Mouse (Mus musculus) kidney, postnatal 14 days (tissue): Measurements from ENCODE around the gene Bbs9.
"Not testable (repeated sequence)": the region's sequence is repeated elsewhere in the genome, so short reads cannot be mapped to it uniquely, and the experiment has no call there.

Source experiments
- DNase-seq: peaks from one replicate; pipeline ENCODE4 v3.0.0; 2022; ENCODE audit warnings: mixed read lengths

Bbs9 gene

DNA sequence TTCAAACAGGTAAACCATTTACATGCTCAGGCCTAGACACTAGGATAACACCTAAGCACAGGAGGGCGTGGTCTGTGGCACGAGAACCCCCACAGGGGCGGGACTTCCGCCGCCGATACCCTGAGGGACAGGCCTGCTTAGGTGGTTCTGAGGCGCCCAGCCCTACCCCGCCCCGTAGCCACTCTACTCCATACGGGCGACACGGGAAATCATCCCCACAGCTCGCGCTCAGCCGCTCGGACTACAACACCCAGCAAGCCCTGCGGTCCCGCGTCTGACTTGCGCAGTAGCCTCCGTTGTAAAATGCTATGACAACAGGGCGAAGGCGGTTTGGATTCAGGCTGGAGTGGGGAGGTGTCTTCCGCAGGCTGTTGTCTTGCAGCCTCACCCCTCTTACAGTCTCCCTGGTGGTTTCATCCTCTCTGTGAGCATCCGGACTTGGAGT is at the start of gene Bbs9:
Bbs9 (plus strand) TSS at position 292 of the 445 bp plus-strand sequence.
- peak; percentile 95 for DNase-seq

DNA sequence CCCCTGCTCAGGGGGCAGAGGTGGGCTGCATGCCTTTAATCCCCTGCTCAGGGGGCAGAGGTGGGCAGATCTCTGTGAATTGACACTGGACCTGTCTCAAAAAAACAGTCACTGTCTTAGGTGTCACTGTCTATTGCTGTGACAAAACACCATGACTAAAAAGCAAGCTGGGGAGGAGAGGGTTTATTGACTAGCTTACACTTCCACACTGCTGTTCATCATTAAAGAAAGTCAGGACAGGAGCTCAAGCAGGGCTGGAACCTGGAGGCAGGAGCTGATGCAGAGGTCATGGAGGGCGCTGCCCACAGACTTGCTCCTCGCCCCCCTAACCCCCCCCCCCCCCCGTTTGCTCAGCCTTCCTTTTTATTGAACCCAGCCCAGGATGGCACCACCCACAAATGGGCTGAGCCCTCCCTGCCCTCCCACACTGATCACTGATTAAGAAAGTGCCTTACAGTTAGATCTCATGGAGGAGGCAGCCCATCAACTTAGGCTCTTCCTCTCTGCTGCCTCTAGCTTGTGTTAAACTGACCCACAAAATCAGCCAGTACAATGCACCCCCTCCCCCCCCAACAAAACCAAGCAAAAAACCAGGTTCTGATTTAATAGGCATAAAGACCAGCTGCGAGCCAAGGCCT is 47.4 kb upstream of the Bbs9 start:
- no peak for DNase-seq

- no peak for DNase-seq
Measured at GRCm38 (mm10) chr9:22428666-22429410, 46.7 kb upstream of the Bbs9 start.

DNA sequence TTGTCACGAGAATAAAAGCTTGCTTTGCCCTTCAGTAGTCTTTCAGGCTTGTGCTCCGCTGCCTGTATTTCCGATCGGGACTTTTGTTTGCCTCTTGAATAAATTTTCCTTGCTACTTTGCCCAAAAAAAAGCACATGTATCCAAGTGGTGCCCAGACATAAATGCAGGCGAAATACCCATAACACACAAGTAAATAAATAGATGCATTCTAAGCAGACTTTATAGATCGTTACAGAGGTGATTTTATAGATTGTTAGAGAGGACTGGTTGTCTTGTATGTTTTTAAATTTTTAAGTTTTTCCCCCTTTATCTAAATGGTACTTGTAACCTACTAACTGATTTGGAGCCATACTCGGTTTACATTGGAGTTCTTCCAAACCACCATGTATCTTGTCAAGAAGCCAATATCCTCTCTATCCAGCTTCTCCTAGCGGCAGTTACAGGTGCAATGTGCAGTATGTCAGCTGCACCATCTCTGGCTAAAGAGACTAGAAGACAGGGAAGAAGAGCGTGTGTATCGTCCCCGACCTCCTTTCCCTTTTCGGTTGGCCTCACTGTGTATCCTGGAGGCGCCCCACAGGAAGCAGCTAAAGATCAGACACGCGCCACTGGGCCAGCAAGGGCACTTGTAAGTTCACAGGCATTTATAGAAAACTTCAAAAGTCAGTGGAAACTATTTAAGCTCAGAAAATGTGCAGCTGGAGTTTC is 45.8 kb upstream of the Bbs9 start:
- DNase-seq: peak; percentile 41

- peak; percentile 16 for DNase-seq
Measured at GRCm38 (mm10) chr9:22430315-22430840, 45.1 kb upstream of the Bbs9 start.

DNA sequence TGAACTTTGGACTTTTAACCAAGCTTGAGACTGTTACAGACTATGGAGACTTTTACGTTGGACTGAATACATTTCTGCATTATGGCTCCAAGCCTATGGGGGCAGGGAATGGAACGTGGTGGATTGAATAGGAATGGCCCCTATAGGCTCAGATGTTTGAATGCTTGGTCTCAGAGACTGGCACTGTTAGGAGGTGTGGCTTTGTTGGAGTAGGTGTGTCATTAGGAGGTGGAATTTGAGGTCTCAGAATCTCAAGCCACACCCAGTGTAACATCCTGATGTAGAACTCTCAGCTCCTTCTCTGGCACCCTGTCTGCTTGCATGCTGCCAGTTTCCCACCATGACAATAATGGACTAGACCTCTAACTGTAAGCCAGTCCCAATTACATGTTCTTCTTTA is 42.3 kb upstream of the Bbs9 start:
- no peak for DNase-seq

DNA sequence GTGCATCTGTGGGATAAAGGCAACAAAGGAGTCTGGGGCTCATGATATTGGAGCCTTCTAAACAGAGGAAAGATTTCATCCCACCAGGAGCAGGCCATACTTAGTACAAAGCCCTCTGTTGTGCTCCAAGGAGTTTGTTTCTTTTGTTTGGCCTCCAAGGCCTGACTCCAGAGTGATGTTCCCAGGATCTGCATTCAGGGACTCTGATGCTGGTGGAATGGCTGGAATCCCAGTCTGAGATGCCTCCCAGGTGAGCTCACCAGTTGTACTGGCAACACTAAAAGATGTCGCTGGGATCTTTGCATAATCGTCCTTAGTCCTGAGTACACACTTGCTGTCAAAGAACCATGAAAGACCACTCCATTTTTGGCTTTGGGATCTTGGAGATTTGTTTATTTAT is 41.4 kb upstream of the Bbs9 start:
- no peak for DNase-seq

- DNase-seq: no peak
Measured at GRCm38 (mm10) chr9:22438826-22439225, 36.7 kb upstream of the Bbs9 start.

- DNase-seq: no peak
Measured at GRCm38 (mm10) chr9:22443157-22443556, 32.4 kb upstream of the Bbs9 start.

- no peak for DNase-seq
Measured at GRCm38 (mm10) chr9:22445123-22445522, 30.4 kb upstream of the Bbs9 start.

DNA sequence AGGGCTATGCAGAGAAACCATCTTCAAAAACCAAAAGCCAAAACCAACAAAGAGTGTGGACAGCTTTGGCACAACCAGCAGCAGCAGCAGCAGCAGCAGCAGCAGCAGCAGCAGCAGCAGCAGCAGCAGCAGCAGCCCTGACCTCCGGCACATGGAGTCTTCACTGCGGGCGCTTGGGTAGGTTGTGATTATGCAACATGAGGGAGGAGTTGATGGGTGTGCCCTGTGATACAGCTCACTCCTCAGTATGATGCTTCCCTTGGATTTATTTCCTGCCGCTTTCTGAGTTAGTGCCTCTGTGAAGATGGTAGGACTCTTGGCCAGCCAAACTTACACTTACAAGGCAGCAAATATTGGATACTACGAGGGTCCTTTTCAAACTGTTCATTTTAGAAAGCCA is 28.3 kb upstream of the Bbs9 start:
- no peak for DNase-seq

GRCm38 (mm10) chr9:22448420-22448819 is 27.1 kb upstream of the Bbs9 start:
- DNase-seq: no peak

DNA sequence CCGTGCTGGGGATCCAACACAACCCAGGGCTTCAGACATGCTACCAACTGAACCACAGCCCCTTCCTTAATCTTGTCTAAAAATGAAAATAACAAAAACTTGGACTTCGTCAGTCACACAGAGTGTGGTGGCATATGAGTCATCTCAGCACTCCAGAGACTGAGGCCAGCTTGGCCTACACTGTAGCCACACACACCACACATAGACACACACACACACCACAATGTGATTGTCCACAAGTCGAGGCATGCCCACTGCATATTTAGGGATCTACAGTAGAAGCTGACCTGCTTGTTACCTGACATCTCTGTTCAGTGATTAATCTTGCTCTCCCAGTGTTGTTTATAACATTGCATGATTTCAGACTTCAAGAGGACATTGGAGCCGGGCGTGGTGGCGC is 26.3 kb upstream of the Bbs9 start:
- DNase-seq: no peak

GRCm38 (mm10) chr9:22452697-22453096 is 22.8 kb upstream of the Bbs9 start:
- no peak for DNase-seq

DNA sequence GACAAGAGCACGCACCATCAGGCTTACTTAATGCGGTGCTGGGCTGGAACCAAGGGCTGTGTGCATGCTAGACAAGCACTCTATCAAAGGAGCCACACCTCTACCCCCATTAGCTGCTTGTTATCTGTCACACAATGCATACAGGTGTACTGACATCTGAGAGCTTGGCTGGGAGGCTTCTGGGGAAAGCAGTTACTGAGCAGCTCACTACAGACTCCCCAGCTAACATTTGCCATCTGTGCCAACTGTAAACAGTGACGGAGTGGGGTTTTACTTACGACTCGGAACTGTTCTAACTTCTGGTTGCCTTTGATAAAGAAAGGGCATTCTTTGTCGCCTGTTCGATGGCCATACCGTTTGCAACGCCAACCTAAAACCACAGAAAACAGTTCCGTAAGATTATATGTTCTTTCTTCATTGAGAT is 22.0 kb upstream of the Bbs9 start:
- DNase-seq: no peak

- not testable (repeated sequence) for DNase-seq
Measured at GRCm38 (mm10) chr9:22453990-22454389, 21.5 kb upstream of the Bbs9 start, which contains the start of gene Gm17545. TSS of gene Gm17545 (plus strand) at chr9:22454290.

DNA sequence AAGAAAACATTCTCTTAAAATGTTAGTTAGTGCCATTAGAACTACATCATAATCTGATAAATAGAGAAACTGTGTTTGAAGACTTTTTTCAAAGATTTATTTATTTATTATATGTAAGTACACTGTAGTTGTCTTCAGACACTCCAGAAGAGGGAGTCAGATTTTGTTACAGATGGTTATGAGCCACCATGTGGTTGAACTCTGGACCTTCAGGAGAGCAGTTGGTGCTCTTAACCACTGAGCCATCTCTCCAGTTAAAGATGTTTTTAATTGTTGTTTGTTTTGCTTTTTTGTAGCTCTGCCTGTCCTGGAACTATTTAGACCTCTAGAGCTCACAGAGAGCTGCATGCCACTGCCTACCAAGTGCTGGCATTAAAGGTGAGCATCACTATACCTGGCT is 20.5 kb upstream of the Bbs9 start:
- DNase-seq: no peak

- DNase-seq: no peak
Measured at GRCm38 (mm10) chr9:22457142-22457835, 18.2 kb upstream of the Bbs9 start.

GRCm38 (mm10) chr9:22461946-22462345 is 13.6 kb upstream of the Bbs9 start:
- no peak for DNase-seq

- DNase-seq: no peak
Measured at GRCm38 (mm10) chr9:22466212-22466611, 9.3 kb upstream of the Bbs9 start.

- peak; percentile 56 for DNase-seq
Measured at GRCm38 (mm10) chr9:22467371-22468169, 7.9 kb upstream of the Bbs9 start.
